Mouse (Mus musculus) stomach, embryonic 14.5 days (tissue): ENCODE data around the gene Sostdc1. TPM values are rescaled to one million over a fixed set of nuclear protein-coding genes. Genes with fewer than 3 reads are reported as not detected.
A peak's percentile ranks its signal among the peaks of the same experiment; 100 is the strongest.

Experiments
- ATAC-seq: fragments of 200-750 bp; cut with Nextera tagmentation; 2 replicates; pipeline ENCODE4 v1.8.0; 2017; ENCODE audit warnings: low read depth, moderate TSS enrichment; ENCODE audit not compliant: insufficient number of reproducible peaks, insufficient read depth, low FRiP score
- H3K27ac ChIP-seq: fragments of 300-500 bp; sonication (generic); 2 replicates; pipeline ENCODE4 v1.5.1; 2014; ENCODE audit warnings: mild to moderate bottlenecking, low read length, moderate library complexity, mixed read lengths
- H3K27me3 ChIP-seq: fragments of 300-500 bp; sonication (generic); 2 replicates; pipeline ENCODE4 v1.6.1; 2014; ENCODE audit warnings: low read length, control low read depth, mixed read lengths; ENCODE audit not compliant: control insufficient read depth, insufficient read depth
- H3K36me3 ChIP-seq: fragments of 300-500 bp; sonication (generic); 2 replicates; pipeline ENCODE4 v1.6.1; 2014; ENCODE audit warnings: mild to moderate bottlenecking, control low read depth, low read length, moderate library complexity, mixed read lengths; ENCODE audit not compliant: control insufficient read depth, insufficient read depth
- H3K4me1 ChIP-seq: fragments of 300-500 bp; sonication (generic); 2 replicates; pipeline ENCODE4 v1.6.1; 2014; ENCODE audit warnings: low read length, control low read depth, mixed read lengths; ENCODE audit not compliant: control insufficient read depth, insufficient read depth
- H3K4me2 ChIP-seq: fragments of 300-500 bp; sonication (generic); replicated peaks from 2 replicates; pipeline ENCODE4 v1.6.1; 2014; ENCODE audit warnings: low read depth, low read length, control low read depth
- H3K4me3 ChIP-seq: fragments of 300-500 bp; sonication (generic); 2 replicates; pipeline ENCODE4 v1.5.1; 2014; ENCODE audit warnings: low read depth, low read length, control low read depth
- H3K9ac ChIP-seq: fragments of 300-500 bp; sonication (generic); replicated peaks from 2 replicates; pipeline ENCODE4 v1.6.1; 2014; ENCODE audit warnings: low read depth, mild to moderate bottlenecking, control low read depth, low read length, moderate library complexity, mixed read lengths
- H3K9me3 ChIP-seq: fragments of 300-500 bp; sonication (generic); 2 replicates; pipeline ENCODE4 v1.6.1; 2016; ENCODE audit warnings: low read depth, low read length, control low read depth; ENCODE audit not compliant: control insufficient read depth
- WGBS: fragments of 180-500 bp; shearing (Covaris S2); extraction: QIAGEN DNeasy Blood & Tissue Kit; methylation state at CpG from one replicate; pipeline ENCODE4 v1.1.7; 2014; 5-methylcytosine and 5-hydroxymethylcytosine counted together
- polyA plus RNA-seq: library from polyadenylated mRNA; unstranded; fragments of >200 nt; fragmentation: Nextera tagmentation; extraction: Ambion mirVana; gene quantifications from 2 replicates; pipeline ENCODE4 v1.2.1, GENCODE M21; 2014

The Sostdc1 gene
- polyA plus RNA-seq, 1 experiment from 2014 or later, result 7.8 TPM

DNA sequence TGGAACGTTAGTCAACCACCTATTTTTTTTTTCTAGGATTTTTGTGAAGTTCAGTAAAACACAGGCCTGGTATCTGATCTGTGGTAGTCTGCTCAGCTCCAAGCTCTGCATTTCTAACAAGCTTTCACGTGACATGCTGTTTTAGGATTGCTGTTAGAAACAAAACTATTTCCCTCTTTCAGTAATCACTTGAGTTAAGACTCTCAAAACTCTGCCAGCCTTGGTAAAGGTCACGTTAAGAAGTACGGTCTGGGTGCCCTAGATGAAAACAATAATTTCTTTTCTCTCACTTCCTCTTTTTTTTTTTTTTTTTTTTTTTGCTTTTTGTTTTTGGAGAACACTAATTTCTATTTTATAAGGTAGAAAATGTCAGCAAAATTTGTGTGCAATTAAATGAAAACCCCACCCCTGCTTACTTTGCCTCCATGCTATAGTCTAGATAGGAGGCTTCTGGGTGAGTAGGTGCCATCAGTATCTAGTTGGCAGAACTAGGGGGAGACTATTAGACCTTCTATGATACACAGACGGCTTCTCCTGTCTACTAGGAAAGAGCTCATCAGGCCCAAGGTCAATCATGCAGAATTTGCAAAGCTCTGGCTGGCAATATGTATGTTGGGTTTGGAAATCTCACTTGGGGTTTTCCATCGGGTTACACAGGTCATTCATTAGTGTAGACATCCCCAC lies 5.1 kb upstream of the Sostdc1 start:
- Histone ChIP-seq H3K4me1 (0 out of 2 replicates have a peak, but pooled peaks cover 5% of the 10 kb centered on the region), H3K4me3 (no peak overlapping the region), H3K9me3 (no peaks in the 10 kb centered on the region), H3K36me3 (no peaks in the 10 kb centered on the region), H3K27ac (no peak overlapping the region), H3K9ac (no peak overlapping the region), H3K27me3 (no peaks in the 10 kb centered on the region), H3K4me2 (no peak overlapping the region)
- 88% methylated on average over 6 of the region's 6 CpGs for WGBS
- no peak for ATAC-seq

DNA sequence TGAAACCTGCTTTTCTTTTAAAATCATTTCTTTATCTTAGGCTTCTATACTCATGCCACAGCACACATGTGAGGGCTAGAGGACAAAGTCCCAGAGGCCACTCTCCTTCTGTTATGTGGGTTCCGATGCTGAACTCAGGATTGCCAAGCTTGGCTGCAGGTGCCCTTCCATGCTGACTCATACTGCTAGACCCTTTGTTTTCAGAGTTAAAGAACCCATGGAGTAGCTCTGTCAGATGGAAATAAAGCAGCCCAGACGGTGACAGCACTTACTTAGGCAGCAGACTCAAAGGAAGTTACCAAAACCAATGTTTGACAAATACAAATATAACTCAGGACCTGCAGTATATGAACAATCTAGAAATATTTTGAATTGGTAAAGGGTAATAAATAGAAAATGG lies 924 bp upstream of the Sostdc1 start:
- no peak overlapping the region for H3K9ac ChIP-seq
- H3K4me3 ChIP-seq, result no peak overlapping the region
- no peak overlapping the region for H3K27ac ChIP-seq
- 50% methylated on average over 2 of the region's 2 CpGs for WGBS
- H3K4me2 ChIP-seq, result no peak overlapping the region
- no peak for ATAC-seq
- H3K27me3 ChIP-seq, result no peaks in the 10 kb centered on the region
- no peaks in the 10 kb centered on the region for H3K36me3 ChIP-seq
- H3K4me1 ChIP-seq, result peaks cover 5% of the 10 kb centered on the region; the same call in 1 of the 2 replicates
- no peaks in the 10 kb centered on the region for H3K9me3 ChIP-seq

DNA sequence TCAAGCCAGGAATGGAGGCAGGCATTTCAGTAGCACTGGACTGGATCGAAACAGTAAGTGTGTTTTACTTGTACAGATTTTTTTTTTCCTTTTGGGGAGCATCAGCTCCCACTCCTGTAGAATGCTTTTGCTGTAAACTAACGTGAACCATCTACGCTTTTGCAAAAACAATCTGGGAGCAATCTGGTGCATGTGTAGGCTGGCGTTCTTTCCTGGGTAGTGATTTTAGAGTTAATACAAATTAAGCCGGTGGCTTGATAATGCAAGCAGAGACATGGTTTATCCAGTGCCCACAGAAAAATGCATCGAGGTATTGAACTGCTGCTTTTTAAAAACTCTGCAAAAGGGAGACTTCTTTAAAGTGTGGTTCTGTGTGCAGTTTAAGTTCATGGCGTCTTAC lies 507 bp downstream of the Sostdc1 start:
- Histone ChIP-seq H3K9ac (no peak overlapping the region), H3K4me2 (peak overlapping the region; percentile 26), H3K4me3 (peak overlapping the region; percentile 11; the same call in 1 of the 2 replicates), H3K27me3 (no peaks in the 10 kb centered on the region), H3K36me3 (no peaks in the 10 kb centered on the region), H3K9me3 (no peaks in the 10 kb centered on the region), H3K27ac (0 out of 2 replicates have a peak overlapping the region, but pooled peaks have one; percentile 27), H3K4me1 (peaks cover 5% of the 10 kb centered on the region; the same call in 1 of the 2 replicates)
- no peak for ATAC-seq
- WGBS, result 47% methylated on average over 7 of the region's 7 CpGs

DNA sequence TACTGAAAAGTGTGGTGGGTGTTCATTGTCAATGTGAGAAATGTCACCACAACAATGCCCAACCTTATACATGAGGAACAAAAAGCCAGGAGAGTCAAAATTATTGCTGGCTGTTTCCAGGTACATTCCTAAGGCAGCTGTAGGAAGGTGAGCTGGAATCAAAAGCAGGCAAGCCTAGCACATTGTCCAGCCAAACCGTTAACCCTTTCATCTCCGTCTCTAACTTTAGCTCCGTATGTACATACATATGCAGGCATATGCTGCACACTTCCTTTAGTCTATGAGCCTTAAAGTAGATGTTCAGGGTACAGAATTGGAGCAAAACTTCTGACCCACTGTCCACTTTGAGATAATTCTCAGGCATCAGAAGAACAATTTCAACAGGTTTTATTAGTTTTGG lies 1.6 kb downstream of the Sostdc1 start:
- 77% methylated on average over 3 of the region's 3 CpGs for WGBS
- 0 out of 2 replicates have a peak overlapping the region, but pooled peaks have one; percentile 12 for H3K4me2 ChIP-seq

DNA sequence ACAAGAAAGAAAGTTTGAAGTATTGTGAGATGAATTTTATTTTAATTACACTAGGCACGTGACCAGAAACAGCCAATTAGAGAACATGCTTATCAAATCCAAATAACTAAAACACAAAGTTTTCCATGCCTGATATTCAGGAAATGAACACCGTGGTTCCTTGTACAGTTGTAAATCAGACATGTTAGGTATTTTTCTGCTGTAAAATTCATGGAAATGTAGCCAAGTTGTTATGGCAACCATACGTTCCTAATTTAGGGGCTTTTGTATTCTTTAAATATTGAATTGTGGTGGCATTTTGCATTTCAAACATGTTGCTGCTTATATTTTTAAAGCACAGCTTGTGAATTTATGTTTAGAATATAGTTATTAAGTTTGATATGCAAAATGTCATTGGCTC lies 2.1 kb downstream of the Sostdc1 start:
- no peak overlapping the region for H3K4me2 ChIP-seq
- no peaks in the 10 kb centered on the region for H3K27me3 ChIP-seq
- H3K4me1 ChIP-seq, result peaks cover 5% of the 10 kb centered on the region; the same call in 1 of the 2 replicates
- 64% methylated on average over 3 of the region's 3 CpGs for WGBS
- H3K27ac ChIP-seq, result no peak overlapping the region
- H3K9ac ChIP-seq, result no peak overlapping the region
- H3K36me3 ChIP-seq, result no peaks in the 10 kb centered on the region
- H3K4me3 ChIP-seq, result peak overlapping the region; percentile 34; the same call in 1 of the 2 replicates
- H3K9me3 ChIP-seq, result no peaks in the 10 kb centered on the region
- no peak for ATAC-seq

More for the DNA sequence above, 1.6 kb downstream of the Sostdc1 start:
- Histone ChIP-seq H3K4me1 (peaks cover 5% of the 10 kb centered on the region; the same call in 1 of the 2 replicates), H3K9ac (no peak overlapping the region), H3K4me3 (no peak overlapping the region), H3K27ac (no peak overlapping the region), H3K36me3 (no peaks in the 10 kb centered on the region), H3K9me3 (no peaks in the 10 kb centered on the region), H3K27me3 (no peaks in the 10 kb centered on the region)
- no peak for ATAC-seq

DNA sequence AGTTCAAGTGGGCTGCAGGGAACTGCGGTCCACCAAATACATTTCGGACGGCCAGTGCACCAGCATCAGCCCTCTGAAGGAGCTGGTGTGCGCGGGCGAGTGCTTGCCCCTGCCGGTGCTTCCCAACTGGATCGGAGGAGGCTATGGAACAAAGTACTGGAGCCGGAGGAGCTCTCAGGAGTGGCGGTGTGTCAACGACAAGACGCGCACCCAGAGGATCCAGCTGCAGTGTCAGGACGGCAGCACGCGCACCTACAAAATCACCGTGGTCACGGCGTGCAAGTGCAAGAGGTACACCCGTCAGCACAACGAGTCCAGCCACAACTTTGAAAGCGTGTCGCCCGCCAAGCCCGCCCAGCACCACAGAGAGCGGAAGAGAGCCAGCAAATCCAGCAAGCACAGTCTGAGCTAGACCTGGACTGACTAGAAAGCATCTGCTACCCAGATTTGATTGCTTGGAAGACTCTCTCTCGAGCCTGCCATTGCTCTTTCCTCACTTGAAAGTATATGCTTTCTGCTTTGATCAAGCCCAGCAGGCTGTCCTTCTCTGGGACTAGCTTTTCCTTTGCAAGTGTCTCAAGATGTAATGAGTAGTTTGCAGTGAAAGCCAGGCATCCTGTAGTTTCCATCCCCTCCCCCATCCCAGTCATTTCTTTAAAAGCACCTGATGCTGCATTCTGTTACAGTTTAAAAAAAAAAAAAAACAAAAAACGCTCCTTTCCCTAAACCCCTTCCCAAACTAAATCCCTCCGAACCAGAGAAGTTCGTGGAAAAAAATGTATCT lies 3.3 kb downstream of the Sostdc1 start:
- peak; percentile 82 for ATAC-seq
- 3% methylated on average over 30 of the region's 30 CpGs for WGBS
- Histone ChIP-seq H3K4me2 (peak overlapping the region; percentile 77), H3K27ac (no peak overlapping the region), H3K9ac (no peak overlapping the region; the same call in 1 of the 2 replicates), H3K27me3 (no peaks in the 10 kb centered on the region), H3K9me3 (no peaks in the 10 kb centered on the region), H3K36me3 (no peaks in the 10 kb centered on the region), H3K4me3 (peak overlapping the region; percentile 34), H3K4me1 (peaks cover 5% of the 10 kb centered on the region; the same call in 1 of the 2 replicates)

DNA sequence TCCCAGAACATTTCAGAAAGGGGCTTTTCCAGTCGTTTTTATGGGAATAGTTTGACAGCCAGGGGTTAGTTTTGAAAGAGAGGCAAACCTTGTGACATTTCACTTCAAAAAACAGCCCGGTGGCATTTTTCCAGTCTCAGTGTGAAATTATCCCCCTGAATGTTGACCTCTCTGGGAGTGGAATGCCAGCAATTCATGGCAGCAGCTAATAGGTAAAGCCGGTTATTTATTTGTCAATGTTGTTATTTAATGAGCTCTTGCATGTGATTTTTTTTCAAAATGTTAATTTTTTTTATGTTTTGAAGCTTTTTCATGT lies 3.8 kb downstream of the Sostdc1 start:
- no peaks in the 10 kb centered on the region for H3K9me3 ChIP-seq
- ATAC-seq, result no peak
- no peak overlapping the region for H3K27ac ChIP-seq
- H3K4me2 ChIP-seq, result peak overlapping the region; percentile 77
- WGBS, result 23% methylated on average over 3 of the region's 3 CpGs
- H3K27me3 ChIP-seq, result no peaks in the 10 kb centered on the region
- H3K4me1 ChIP-seq, result peaks cover 5% of the 10 kb centered on the region; the same call in 1 of the 2 replicates
- no peak overlapping the region for H3K4me3 ChIP-seq
- no peak overlapping the region for H3K9ac ChIP-seq
- H3K36me3 ChIP-seq, result no peaks in the 10 kb centered on the region

DNA sequence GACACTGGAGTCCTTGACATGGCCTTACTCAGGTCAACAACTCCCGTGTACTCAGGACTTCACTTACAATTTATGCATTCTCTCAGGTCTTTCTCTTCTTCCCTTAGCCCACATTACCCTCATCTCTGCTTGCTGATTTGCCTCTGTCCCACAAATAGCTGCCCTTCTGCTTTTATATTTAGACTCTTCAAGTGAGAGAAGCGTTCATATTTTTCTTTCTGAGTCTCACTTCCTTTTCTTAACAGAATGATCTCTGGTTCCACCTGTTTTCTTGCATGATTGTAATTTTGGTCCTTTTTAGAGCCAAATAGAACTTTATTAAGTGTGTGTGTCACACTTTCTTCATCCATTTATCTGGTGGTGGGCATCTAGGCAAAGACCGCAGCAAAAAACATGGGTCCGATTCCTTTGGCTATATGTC lies 12.2 kb downstream of the Sostdc1 start:
- H3K4me3 ChIP-seq, result no peak overlapping the region
- no peaks in the 10 kb centered on the region for H3K27me3 ChIP-seq
- no peaks in the 10 kb centered on the region for H3K9me3 ChIP-seq
- H3K4me2 ChIP-seq, result no peak overlapping the region
- no peaks in the 10 kb centered on the region for H3K4me1 ChIP-seq
- no peaks in the 10 kb centered on the region for H3K36me3 ChIP-seq
- no peak for ATAC-seq
- no peak overlapping the region for H3K9ac ChIP-seq
- WGBS, result 71% methylated on average over 4 of the region's 4 CpGs
- H3K27ac ChIP-seq, result no peak overlapping the region
